Mouse (Mus musculus) central nervous system, embryonic 18 days (tissue): Measurements from ENCODE around the gene Arfgef2. TPM values are rescaled to one million over a fixed set of nuclear protein-coding genes. Genes with fewer than 3 reads are reported as not detected.

ENCODE experiments used
- polyA plus RNA-seq: library from polyadenylated mRNA; depleted of rRNA; stranded (reverse); fragments of >200 nt; gene quantifications from 2 replicates; pipeline ENCODE4 v1.2.3, GENCODE M21; 2012; rRNA removed

The Arfgef2 gene
- 12.0 and 12.1 TPM in 2 replicates for polyA plus RNA-seq

GRCm38 (mm10) chr2:166805250-166806172, at the start of gene Arfgef2:
Gene Arfgef2 (plus strand): TSS chr2:166805588.

GRCm38 (mm10) chr2:166792355-166792754, 13.0 kb upstream of the Arfgef2 start, which contains the start of gene Trp53rkb:
Gene Trp53rkb (plus strand): TSS chr2:166792531.

GRCm38 (mm10) chr2:166905711-166906522, 100.5 kb downstream of the Arfgef2 start, which contains the start of gene Cse1l:
Gene Cse1l (plus strand): TSS chr2:166906040.

Other genes starting within 250 kb of the Arfgef2 start
- gene Prex1, start 91.8 kb upstream of the Arfgef2 start, polyA plus RNA-seq, result 38.1 and 38.8 TPM in 2 replicates
- gene Trp53rkb, start 13.1 kb upstream of the Arfgef2 start, polyA plus RNA-seq, result 10.3 and 11.1 TPM in 2 replicates
- gene Cse1l, start 100.5 kb downstream of the Arfgef2 start, polyA plus RNA-seq, result 66.2 and 70.1 TPM in 2 replicates
- 63.2 and 70.0 TPM in 2 replicates for gene Stau1, start 190.7 kb downstream of the Arfgef2 start, polyA plus RNA-seq
- 37.6 and 37.8 TPM in 2 replicates for gene Ddx27, start 209.6 kb downstream of the Arfgef2 start, polyA plus RNA-seq